Mouse (Mus musculus) testis, adult 2 months (tissue): ENCODE data around the gene Zbtb40.

Experiments used
- CTCF ChIP-seq: fragments of 200-500 bp; IDR thresholded peaks from 2 replicates; pipeline ENCODE4 v1.5.1; 2012; ENCODE audit warnings: low read depth, mild to moderate bottlenecking, inconsistent platforms, low read length, moderate library complexity; ENCODE audit not compliant: control insufficient read depth, insufficient read depth, insufficient replicate concordance
- POLR2A ChIP-seq: fragments of 200-500 bp; IDR thresholded peaks from 2 replicates; pipeline ENCODE4 v1.6.1; 2012; ENCODE audit warnings: low read depth, mild to moderate bottlenecking, inconsistent platforms, low read length, moderate library complexity; ENCODE audit not compliant: control insufficient read depth

- TF ChIP-seq CTCF (no peak), POLR2A (no peak)
Measured at GRCm38 (mm10) chr4:137068491-137068890, 19.9 kb upstream of the Zbtb40 start.
